Mouse (Mus musculus): ENCODE measurements around the gene B3galt4.
"Not testable (repeated sequence)": the region's sequence is repeated elsewhere in the genome, so short reads cannot be mapped to it uniquely, and the experiment has no call there.

Gene B3galt4

DNA sequence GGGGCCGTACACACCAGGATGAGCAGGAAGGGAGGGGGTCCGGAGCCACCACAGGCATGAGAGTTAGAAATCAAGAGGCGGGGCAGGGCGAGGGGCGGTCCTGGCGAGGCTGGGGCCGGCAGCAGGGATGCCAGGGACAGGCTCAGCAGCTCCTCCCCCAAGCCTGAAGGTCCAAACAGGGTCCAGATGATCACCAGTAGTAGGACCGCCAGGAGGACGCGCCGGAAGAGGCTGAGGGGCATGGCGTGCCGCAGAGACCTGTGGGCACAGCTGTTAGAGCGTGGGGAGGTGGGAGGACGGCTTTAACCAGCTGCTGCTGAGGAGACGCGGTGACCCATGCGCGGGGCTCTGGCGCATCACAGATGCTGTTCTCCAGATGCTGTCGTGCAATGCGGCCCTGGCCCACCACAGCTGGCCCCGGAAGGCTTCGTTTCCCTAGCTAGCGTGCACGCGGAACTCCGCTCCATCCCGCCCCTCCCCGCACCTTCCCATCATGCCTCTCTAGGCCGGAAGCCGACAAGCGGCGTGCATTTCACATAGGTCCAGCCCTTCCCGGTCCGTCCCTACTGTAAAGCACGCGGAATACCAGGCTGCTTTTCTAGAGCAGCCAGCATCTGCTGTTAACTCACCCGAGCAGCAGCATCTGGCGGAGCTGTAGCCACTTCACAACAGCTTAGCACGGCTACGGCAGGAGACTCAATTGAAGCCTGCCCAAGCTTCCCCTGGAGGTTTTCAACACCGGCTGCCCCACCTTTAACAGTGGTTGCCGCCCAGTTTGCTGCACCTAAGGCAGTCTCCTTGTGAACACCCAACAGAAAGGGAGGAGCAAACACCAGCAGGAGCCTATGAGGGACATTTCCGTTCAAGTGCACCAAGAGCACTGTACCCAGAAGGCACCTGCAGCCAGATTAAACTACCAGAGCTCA lies at the start of gene B3galt4:
TSS of gene B3galt4 (minus strand) at position 468 of the 926 bp plus-strand sequence.
- DNase-seq (ENCODE audit: low spot score): peak; percentile 89

DNA sequence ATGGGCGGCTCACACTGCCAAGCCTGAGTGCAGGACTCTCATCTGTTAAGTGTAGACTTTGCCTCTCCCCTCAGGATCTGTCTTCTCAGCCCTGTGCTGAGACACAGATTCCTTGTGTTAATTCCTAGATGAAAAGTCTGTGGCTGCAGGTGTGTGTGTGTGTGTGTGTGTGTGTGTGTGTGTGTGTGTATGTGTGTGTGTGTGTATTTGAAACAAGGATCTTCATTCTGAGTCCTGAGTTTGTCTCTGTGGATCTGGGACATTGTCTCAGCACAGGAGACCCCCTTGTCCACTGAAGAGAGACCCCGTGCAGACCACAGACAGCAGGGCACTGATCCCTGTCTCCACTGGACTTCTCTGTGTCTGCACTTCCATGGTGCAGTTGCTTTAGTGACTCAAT lies 49.5 kb upstream of the B3galt4 start:
- not testable (repeated sequence) for DNase-seq (ENCODE audit: low spot score)

DNA sequence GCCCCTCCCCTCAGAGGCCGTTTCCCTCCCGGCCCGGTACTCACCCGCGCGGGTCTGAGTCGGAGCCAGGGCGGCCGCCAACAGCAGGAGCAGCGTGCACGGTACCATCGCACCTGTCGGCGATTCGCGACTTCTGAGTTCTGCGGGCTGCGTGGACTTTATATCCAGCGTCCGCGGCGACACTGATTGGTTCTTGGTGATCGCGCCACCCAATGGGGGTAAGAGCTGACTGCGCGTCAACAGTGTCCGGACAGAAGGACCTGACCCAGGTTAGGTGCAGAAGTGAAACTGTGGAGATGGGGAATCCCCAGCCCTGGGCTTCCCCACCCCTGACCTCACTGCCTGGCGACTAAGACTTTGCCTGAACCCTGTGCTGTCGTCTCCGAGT lies 48.9 kb upstream of the B3galt4 start, which contains the start of gene H2-K1:
TSS of gene H2-K1 (minus strand) at position 198 of the 388 bp plus-strand sequence.
- DNase-seq (ENCODE audit: low spot score): peak; percentile 76

DNA sequence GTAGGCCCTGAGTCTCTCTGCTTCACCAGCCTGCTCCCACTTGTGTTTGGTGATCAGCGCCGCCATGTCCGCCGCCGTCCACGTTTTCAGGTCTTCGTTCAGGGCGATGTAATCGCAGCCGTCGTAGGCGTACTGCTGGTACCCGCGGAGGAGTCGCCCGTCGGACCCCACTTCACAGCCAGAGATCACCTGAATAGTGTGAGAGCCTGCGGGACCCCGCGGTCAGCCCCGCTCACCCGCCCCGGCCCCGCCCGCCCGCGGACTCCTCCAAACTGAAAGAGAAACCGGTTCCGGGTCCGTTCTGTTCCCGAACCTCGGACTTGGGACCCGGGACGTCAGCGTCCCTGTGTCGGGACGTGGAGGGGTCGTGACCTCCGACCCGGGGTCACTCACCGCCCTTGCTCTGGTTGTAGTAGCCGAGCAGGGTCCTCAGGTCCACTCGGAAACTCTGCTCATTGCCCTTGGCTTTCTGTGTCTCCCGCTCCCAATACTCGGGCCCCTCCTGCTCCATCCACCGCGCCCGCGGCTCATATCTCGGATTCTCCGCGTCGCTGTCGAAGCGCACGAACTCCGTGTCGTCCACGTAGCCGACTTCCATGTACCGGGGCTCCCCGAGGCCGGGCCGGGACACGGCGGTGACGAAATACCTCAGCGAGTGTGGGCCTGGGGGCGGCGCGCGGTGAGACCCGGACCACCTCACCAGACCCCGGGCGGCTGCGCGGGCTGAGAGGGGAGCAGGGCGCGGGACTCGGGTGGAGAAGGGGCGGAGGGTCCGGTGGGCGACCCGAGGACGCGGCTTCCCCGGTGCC lies 48.3 kb upstream of the B3galt4 start:
- peak; percentile 21 for DNase-seq (ENCODE audit: low spot score)

DNA sequence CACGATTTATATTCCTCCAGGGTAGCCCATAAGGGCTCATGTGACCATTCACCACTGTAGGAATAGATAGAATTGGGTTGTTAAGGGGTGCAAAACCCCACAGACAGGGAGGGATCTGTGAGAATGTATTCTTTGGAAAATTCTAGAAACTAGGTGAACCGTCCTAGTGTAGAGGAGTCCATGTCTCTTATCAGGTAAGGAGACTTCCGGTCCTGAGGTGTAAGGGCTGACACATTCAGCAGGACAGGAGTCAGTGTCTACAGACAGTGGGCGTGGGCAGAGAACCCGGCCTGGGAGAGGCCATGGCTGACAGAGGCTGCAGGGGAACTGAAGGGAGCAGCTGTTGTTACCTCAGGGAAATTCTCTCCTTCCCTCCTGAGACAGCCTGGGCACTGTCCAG lies 47.4 kb upstream of the B3galt4 start:
- not testable (repeated sequence) for DNase-seq (ENCODE audit: low spot score)

DNA sequence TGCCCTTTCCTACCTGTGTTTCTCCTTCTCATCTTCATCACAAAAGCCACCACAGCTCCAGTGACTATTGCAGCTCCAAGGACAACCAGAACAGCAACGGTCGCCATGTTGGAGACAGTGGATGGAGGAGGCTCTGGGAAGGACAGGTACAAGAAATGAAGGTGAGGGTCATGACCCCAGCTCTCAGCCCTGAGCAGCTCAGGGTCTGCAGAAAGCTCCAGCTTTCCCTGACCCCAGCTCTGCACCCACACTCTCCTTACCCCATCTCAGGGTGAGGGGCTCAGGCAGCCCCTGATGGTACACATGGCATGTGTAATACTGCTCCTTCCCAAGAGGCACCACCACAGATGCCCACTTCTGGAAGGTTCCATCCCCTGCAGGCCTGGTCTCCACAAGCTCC lies 45.7 kb upstream of the B3galt4 start:
- DNase-seq (ENCODE audit: low spot score): not testable (repeated sequence)

DNA sequence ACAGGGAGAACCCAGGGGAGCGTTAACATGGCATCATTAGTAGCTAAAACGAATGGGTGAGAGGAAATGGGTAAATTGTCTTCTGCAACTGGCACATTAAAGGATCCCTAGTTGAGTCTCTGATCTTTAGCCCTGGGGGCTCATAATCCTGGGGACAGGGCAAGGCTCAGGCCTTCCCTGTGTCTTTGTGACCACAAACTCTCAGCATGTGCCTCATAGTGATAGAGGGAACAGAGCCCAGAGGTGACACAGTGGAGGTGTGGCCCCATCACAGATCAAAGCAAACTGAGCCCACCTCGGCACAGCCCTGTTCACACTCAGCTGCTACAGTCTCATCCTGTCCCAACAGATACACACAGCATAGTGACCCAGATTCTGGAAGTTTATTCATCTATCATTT lies 44.4 kb upstream of the B3galt4 start:
- DNase-seq (ENCODE audit: low spot score): no peak

DNA sequence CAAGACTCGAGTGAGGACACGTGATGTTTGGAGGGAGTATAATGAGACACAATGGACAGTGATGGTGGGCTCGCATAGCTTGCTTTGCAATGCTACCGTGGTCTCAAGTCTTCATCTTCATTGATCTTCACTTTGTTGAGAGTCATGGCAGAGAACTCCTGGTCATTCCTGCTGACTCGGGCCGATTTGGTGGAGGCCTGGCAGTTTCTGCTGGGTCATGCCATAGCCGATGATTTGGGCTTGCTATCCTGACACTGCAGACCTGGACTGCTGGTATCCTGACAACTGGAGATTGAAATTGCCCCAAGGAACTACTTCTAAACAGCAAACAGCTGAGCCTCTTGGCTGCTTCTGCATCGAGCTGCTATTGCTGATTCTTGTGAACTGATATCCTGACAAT lies 43.7 kb upstream of the B3galt4 start:
- DNase-seq (ENCODE audit: low spot score): no peak

DNA sequence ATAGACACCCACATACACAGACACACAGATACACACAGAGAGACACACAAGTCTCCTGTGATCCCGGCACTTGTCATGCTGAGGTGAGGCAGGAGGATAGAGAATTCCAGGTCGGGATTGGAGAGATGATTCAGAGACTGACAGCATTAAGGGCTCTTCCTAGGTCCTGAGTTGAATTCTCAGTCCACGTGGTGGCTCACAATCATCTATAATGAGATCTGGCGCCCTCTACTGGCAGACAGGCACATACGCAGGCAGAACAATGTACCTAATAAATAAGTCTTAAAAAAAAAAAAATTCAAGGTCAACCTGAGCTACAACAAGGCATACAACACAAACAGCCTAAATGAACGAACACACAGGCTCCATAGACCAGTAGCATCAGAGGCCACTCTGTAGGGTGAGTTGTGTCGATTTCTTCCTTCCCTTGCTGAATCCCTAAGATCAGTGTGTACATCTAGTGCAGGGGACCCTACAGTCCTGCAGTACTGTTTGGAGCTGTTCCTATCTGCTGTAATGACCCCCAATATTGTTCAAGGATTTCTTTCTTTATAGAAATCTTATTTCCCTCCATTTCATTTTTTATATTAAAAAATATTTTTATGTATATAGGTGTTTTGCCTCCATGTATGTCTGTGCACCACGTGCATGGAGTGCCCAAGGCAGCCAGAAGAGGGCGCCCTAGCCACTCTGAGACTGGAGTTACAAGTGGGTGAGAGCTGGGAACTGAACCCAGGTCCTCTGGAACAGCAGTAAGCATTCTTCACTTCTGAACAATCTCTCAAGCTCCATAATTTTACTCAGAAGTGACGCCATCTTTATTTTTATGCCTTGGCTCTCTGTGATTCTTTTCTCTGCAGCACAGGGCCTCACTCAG lies 40.7 kb upstream of the B3galt4 start:
- DNase-seq (ENCODE audit: low spot score): peak; percentile 76

DNA sequence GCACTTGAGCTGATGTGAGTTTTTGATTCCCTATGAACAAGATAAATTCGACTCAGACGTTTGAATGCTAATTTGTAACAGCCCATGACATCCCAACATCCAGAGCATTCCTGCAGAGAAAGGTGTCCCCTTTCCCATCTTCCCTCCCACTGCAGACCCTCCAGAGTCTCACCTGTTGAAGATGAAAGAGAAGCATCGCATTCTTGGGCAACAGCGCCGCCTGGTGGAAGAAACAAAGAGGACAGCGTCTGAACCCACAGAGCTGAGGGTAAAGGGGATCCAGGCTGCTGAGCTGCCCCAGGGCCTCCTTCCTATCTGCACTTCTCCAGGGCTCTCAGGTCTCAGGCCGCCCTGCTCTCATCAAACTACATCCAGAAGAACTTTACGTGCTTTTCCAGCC lies 30.8 kb upstream of the B3galt4 start:
- DNase-seq (ENCODE audit: low spot score): peak; percentile 26

DNA sequence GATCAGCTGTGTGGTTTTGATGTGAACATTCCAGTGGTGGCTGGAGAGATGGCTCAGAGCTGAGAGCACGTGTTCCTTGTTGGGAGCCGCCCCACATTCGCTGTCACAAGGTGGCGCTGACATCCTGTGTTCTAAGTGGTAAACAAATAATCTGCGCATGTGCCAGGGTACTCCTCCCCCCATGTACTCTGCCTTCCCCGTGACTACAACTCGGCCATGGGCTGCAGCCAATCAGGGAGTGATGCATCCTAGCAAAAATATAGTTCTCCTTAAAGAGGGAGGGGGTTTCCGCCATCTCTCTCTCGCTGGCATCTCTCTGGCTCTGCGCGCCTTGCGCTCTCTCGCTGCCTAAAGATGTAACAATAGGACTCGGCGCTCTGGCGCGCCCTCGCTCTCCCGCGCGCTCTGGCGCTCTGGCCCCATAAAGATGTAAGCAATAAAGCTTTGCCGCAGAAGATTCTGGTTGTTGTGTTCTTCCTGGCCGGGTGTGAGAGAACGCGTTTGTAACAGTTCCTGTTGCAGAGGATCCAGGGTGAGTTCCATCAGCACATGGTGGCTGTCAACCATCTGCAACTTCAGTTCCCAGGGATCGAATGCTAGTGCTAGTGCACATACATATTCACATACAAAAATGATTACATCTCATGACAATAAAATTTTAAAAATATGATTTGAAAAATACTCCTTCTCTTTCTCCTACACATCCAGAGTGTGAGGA lies 30.1 kb upstream of the B3galt4 start:
- not testable (repeated sequence) for DNase-seq (ENCODE audit: low spot score)

DNA sequence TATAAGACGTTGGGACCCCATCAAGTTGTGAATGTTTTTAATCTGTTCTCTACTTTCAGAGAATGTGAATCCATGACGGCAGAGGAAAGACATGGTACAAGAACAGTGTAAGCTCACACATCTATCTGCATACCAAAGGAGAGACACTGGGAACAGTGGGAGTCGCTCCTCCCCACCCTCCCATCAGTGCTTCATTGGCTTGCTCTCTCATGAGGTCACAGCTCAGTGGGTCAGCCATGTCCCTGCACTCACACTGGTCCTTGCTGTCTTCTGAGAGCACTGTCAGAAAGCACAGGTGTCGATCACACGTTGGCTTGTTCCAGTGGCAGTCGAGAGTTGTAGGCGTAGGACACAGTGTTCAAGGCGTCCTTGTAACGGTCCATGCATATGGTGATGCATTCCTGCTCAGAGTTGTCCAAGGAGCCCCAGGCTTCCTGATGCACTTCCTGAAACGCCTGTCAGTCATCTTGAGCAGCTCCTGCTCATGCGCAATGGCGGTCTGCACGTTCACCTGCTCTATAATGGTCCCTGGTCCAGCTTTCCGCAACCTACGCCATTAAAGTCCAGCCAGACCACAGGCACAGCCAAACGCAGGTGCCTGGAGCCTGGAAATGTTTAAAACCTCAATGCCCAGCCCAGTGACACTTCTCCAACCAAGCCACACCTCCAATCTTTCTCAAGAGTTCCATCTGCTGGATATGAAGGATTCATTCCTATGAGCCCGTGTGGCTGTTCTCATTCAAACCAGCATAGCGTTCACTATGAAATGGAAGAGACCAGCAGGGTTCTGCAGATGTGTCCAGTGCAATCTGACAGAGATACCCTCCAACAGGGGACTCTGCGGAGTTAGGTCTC lies 29.1 kb upstream of the B3galt4 start:
- no peak for DNase-seq (ENCODE audit: low spot score)

DNA sequence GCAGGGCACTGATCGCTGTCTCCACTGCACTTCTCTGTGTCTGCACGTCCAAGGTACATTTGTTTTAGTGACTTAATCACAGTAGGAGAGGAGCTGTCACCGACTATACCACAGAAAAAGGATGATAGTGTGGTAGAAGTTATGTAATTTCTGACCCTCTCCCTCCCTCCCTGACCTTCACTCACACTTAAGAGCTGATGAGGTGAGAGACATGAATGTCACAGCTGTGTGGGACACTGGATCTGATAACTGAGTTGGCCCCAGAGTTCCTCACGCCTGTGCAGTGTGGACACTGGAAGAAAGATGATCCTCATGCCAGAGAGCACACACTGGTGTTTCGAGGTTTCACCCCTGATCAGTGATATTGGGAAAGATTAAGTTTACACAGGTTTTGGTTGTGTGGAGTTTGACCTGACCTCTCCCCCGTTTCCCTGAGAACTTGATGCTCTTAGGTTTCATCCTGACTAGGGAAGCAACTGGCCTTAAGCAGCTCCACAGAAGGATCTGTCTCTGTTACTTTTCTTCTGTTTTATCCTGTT lies 28.3 kb upstream of the B3galt4 start:
- DNase-seq (ENCODE audit: low spot score): no peak

DNA sequence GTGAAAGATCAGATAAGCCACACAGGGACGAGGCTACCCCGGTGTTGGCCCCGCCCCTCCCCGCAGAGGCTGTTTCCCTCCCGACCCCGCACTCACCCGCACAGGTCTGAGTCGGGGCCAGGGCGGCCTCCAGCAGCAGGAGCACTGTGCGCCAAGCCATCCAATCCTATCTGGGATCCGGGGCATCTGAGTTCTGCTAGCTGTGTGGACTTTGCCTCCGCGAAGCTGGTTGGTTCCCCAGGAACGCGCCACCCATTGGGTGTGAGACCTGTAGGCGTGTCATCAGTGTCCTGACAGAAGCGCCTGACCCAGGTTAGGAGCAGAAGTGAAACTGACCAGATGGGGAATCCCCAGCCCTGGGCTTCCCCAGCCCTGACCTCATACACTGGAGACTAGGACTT lies 27.3 kb upstream of the B3galt4 start:
- peak; percentile 21 for DNase-seq (ENCODE audit: low spot score)

DNA sequence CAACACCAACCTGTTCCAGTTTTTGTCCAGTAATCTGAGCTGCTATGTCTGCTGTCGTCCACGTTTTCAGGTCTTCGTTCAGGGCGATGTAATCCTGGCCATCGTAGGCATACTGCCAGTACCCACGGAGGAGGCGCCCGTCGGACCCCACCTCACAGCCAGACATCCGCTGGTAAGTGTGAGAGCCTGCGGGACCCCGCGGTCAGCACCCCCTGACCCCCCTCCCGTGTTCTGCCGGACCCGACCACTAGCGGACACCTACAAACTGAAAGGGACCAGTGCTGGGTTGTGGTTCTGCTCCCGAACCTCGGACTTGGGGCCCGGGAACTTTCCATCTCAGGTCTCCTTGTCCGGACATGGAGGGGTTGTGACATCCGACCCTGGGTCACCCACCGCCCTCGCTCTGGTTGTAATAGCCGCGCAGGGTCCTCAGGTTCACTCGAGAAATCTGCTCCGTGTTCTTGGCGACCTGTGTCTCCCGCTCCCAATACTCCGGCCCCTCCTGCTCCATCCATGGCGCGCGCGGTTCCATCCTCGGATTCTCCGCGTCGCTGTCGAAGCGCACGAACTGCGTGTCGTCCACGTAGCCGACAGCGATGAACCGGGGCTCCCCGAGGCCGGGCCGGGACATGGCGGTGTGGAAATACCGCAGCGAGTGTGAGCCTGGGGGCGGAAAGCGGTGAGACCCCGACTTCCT lies 26.7 kb upstream of the B3galt4 start:
- DNase-seq (ENCODE audit: low spot score): no peak

DNA sequence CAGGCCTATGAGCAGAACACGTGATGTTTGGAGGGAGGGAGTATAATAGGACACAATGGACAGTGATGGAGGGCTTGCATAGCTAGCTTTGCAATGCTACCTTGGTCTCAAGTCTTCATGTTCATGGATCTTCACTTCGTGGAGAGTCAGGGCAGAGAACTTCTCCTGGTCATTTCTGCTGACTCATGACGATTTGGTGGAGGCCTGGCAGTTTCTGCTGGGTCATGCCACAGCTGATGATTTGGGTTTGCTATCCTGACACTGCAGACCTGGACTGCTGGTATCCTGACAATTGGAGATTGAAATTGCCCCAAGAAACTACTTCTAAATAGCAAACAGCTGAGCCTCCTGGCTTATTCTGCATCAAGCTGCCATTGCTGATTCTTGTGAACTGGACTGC lies 22.3 kb upstream of the B3galt4 start:
- no peak for DNase-seq (ENCODE audit: low spot score)

DNA sequence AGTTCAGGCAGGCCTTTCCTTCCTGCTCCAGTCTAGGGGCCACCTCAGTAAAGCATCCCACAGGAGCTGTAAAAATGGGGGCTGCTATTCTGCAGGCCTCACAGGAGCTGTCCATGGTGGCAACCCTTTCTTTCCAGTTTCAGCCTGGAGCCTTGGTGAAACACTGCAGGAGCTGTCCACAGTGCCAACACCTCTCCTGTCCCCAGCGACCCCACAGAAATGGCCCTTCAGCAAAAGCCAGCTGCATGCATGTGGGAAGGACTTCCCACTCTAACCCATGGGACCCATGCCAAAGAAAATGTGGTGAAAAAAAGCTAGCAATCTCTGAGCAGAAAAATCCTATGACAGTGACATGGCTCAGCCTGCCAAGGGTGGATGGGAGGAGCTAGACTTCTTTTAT lies 21.4 kb upstream of the B3galt4 start:
- DNase-seq (ENCODE audit: low spot score): no peak

DNA sequence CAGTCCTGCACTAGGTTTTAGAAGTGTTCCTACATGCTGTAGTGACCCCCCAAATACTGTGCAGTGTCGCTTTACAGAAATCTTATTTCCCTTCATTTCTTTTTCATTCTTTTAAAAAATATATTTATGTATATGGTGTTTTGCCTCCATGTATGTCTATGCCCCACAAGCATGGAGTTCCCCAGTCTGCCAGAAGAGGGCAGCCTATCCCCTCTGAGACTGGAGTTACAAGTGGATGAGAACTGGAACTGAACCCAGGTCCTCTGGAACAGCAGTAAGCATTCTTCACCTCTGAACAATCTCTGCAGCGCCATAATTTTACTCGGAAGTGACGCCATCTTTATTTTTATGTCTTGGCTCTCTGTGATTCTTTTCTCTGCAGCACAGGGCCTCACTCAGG lies 18.1 kb upstream of the B3galt4 start:
- no peak for DNase-seq (ENCODE audit: low spot score)

DNA sequence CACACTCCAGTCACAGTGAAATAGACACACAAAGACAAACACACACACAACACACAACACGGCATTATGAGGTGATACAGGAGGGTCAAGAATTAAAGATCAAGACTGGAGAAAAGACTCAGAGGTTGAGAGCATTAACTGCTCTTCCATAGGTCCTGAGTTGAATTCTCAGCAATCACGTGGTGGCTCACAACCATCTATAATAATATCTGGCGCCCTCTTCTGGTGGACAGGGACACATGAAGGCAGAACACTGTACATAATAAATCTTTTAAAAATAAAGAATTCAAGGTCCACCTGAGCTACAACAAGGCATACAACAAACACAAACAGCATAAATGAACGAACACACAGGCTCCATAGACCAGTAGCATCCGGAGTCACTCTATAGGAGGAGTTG lies 17.6 kb upstream of the B3galt4 start:
- DNase-seq (ENCODE audit: low spot score): peak; percentile 62
